Mouse (Mus musculus): ENCODE results near the gene Rps6ka5.

The Rps6ka5 gene

DNA sequence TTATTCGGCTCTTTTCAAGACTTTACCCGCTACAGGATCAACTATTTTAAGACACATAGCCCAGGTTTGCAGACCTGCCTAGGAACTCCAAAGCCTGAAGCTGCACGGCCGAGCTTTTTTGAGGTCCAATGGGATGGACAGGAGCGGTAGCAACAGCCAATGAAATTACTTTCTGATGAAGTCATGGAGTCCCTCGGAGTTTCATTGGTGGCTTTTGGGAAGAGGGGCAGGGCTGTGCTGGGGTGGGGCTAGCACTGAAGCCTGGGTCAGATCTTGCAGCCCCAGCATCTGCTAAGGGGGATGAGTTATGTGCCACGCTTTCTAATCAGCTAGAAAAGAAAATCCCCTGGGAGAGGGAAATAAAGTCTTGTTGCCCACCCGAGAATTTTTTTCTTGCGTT, 199.0 kb downstream of the Rps6ka5 start:
- DNase-seq: peak; percentile 79 to 84

- no peak for DNase-seq
Observed at GRCm38 (mm10) chr12:100527241-100527640, 199.5 kb downstream of the Rps6ka5 start.

DNA sequence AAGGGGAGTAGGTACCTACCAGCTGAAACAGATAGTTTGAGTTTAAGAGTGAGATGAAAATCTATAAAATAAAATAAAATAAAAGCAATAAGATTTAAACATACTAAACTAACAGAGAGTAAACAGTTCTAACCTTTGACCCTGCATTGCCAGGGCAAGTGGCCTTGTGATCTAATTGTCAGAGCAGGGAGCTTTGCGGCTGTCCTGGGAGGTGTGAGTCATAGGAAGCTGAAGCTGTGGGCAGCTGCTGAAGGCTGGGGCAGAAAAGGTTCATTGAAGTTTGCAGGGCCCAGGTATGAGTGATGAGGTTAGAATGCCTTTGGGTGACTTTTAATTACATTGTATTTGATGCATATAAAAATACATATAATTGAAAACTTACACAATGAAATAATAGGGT, 200.8 kb downstream of the Rps6ka5 start:
- DNase-seq: no peak

- peak; percentile 56 to 83 for DNase-seq
Observed at GRCm38 (mm10) chr12:100520794-100521186, 206.0 kb downstream of the Rps6ka5 start, which contains the start of gene Ttc7b. Gene Ttc7b, minus strand, starts transcription at chr12:100520826.

GRCm38 (mm10) chr12:100520077-100520793, 206.5 kb downstream of the Rps6ka5 start:
- peak; percentile 47 to 72 for DNase-seq

- peak; percentile 79 to 90 for DNase-seq
Observed at GRCm38 (mm10) chr12:100519684-100520076, 207.1 kb downstream of the Rps6ka5 start.

DNA sequence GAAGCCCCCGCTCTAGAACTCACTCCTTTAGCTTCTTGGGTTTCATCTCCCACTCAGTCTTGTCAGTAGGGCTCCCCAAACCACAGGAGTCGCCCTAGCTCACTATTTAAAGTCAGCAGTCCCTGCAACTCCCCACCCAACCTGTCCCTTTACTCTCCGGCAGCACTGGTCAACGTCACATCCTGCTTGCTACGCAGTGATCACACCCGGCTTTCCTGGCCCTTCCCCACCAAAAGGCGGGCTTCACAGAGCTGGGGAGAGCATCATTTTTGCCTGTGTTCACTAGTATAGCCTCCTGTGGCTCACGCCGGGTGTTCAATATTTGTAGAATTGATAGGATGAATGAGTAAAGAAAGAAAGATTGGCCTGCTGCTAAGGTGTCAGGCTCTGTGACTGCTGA, 209.4 kb downstream of the Rps6ka5 start:
- peak in 1 of 2 experiments; percentile 17 for DNase-seq

DNA sequence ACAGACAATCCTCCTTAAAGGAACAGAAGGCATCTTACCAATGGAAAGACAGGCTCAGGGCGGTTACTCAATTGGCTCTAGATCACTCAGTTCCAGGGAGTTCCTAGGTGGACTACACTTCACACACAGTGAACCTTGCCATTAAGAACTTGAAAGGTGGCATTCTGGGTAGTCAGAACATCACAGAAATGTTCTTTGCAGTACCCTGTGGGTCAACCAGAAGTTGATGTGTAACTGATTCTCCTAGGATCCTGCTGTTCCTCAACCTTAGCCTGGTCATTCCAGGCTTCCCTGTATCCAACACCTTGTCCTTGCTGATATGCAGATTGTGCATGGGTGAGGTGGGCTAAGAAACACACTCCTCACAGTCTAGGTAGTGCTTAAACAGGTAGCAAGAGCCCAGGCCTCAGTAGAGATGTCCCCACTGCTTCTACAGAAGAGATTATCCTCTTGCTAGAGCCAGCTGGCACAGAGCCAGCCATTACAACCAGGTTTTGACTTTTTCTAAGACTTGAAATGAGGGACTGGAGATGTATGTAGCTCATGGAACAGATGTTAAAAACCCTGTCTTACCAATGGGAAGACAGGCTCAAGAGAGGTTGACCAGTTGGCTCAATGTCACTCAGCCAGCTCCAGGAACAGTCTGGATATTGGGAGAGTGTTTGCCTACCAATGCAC, 210.5 kb downstream of the Rps6ka5 start:
- peak; percentile 52 to 78 for DNase-seq

DNA sequence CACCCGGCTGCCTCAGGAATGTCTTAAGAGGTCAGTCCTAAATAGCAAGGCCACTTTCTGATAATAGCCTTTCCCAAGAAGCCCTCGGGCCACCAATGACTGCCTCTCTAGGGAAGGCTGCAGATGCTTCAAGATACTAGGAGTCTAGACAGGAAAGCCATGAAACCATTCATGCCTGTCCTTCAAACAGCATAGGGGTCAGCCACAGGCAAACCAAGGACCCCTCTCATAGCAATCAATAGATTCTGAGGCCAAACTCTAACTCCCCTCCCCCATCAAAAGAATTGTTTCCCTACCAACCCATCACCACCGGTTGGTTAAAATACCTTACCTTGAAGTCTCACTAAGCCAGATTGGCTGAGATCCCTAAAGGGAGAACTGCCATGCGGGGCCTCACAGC, 211.3 kb downstream of the Rps6ka5 start:
- DNase-seq: no peak

DNA sequence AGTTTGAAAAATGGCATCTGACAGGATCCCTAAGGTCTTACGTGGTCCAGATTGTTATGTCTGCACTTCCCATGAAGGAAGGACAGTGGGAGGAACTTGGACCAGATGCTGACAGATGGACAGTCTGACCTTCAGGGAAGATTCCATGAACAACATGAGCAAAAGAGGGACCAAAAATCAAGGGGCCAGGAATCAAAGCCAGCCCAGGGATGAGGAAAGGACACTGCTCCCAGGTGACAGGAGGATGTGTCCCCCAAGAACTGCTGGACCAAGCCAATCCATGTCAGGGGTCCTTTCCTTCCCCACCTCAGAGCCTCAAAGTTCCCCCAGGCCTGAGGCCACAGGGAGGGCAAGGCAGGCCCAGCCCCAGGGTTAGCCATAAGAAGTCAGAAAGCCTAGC, 212.2 kb downstream of the Rps6ka5 start:
- DNase-seq: no peak

GRCm38 (mm10) chr12:100513131-100513530, 213.7 kb downstream of the Rps6ka5 start:
- DNase-seq: no peak

GRCm38 (mm10) chr12:100512641-100513040, 214.1 kb downstream of the Rps6ka5 start:
- DNase-seq: peak in 1 of 2 experiments; percentile 54

DNA sequence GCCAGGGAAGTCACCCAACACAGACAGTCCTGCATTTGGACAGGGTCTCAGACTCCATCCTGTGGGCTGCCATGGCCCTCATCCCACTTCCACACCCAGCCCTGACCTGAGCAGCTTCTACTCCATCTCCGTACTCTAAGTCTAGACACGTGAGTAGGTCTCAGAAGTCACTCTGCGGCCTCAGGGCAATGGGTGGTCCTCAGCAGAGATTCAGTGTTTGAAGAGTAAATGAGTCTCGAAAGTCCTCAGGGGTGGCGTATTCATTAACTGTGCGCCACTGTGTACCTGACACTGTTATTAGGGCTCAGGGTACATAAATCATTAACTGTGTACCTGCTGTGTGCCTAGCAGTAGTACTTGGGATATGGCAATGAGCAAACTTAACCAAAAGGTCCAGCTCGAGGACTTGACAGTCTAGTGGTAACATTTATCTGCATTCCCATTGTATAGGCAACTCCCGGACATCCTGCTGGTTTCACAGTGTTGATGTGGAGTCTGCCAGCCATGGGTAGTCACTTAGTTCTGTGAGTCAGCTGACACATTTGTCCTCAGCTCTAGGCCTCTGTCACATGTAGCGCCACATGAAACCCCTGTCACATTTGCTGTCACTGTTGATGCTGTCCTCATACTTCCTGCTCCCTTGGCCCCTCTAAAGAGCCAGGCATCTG, 217.0 kb downstream of the Rps6ka5 start:
- no peak for DNase-seq

DNA sequence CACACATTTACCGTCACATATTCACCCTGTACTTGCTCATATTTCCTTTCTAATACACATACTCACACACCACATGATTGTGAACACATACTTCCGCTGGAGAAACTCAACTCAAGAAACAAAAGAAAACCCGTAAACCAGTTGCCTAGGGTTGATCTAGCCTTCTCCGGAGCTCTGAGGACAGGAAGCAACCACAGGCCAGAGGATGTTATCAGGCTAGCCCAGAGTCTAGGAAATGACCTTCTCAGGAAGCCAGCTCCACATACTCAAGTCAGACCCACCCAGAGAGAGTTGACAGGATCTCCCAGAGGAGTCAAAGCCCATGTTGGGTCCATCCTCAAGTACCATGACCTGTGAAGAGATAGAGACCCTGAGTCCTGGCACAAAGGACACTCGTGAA, 218.1 kb downstream of the Rps6ka5 start:
- no peak for DNase-seq

DNA sequence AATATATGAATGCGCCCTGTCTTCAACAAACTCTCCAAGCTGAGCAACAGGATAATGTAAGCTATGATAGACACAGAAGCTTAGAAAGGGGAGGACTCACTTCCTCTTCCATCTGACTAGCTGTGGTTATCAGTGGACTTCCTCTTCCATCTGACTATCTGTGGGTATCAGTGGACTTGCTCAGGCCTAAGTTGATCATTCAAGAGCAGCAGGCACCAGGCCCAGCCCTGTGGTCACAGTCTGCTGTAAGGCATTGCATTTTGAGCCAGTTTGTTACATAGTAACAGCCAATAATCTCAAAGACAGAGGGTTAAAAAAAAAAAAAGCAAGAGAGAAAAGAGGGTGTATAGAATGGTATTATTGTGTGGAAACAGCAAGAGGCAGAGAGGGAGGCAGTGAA, 221.3 kb downstream of the Rps6ka5 start:
- DNase-seq: no peak

DNA sequence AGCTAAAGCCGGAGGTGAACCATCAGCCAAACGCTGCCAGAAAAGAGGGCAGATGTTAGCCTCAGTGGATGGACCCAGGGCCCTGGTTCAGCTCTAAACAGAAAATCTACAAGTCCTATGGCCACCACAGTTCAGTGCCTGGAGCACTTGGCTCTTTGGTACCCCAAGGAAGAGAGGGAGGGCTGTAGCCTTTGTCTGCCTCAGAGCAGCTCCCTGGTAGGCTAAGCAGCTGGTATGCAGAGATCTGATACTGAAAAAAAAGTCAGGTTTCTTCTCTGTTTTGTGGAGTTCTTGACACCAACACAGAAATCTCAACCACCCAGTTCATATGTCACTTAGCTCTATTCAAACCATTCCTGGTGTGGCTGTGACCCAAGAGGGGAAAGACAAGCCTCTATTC, 222.2 kb downstream of the Rps6ka5 start:
- no peak for DNase-seq

DNA sequence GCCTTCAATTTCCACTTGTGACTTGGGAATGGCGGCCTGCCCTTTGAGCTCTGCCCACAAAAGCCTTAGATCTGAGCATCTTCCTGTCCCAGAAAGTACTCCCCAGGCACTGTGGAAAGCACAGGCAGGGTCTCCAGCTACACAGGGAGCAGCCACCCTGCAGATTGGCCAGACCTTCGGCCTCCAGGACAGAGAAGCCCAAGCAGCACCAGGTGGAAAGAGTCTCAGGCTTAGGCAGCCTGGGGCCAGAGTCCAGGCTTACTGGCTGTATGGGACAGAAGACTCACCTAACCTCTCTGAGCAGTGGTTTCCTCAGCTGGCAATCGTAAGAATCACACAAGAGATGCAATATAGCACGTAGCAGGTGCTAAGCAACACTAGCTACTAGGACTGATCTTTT, 223.1 kb downstream of the Rps6ka5 start:
- peak; percentile 58 to 59 for DNase-seq

GRCm38 (mm10) chr12:100502544-100502943, 224.2 kb downstream of the Rps6ka5 start:
- no peak for DNase-seq

DNA sequence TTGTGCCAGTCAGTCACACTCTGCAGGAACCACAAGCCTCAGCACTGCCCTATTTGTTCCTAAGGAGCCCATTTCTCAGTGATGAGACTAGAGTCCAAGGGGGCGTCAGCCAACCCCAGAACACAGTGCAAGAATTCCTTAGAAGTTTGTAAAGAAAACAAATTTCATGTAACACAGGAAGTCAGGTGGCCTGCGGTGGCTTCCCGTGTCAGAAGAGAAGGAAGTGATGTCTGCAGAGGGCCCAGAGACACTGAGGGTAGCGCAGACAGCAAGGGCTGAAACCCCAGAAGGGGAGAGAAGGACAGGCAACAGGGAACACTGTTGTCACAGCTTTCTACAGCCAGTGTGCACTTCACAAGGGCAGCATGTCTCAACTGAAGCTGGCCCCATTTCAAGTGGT, 225.5 kb downstream of the Rps6ka5 start:
- no peak for DNase-seq

DNA sequence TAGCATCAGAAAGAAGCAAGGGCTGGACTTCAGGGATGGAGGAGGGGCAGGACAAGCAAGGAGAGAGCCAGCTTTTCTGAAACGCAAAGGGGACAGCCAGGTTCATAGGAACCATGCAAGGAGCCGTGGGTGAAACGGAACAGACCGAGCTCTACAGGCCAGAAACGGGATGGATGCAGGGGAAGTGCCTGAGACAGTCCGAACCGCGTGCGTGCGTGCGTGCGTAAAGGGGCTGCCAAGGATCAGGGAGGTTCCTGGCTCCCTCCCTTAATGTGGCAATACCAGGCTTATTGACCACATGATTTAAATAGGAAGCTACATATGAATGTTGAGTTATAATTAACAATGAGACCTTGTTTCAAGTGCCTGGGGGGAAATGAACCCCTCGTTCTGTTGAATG, 227.3 kb downstream of the Rps6ka5 start:
- DNase-seq: no peak
